Mouse (Mus musculus) neural tube, embryonic 13.5 days (tissue): Measurements from ENCODE around the gene Fbxo30. TPM values are rescaled to one million over a fixed set of nuclear protein-coding genes. Genes with fewer than 3 reads are reported as not detected.
"Not testable (repeated sequence)": the region's sequence is repeated elsewhere in the genome, so short reads cannot be mapped to it uniquely, and the experiment has no call there.

Experiments used
- ATAC-seq: fragments of 200-750 bp; cut with Nextera tagmentation; 2 replicates; pipeline ENCODE4 v1.8.0; 2017; ENCODE audit warnings: low read depth, mild to moderate bottlenecking, moderate TSS enrichment, moderate library complexity
- H3K27ac ChIP-seq: fragments of 300-500 bp; sonication (generic); replicated peaks from 2 replicates; pipeline ENCODE4 v1.5.1; 2015; ENCODE audit warnings: moderate library complexity, mild to moderate bottlenecking, inconsistent platforms
- H3K27me3 ChIP-seq: fragments of 300-500 bp; sonication (generic); 2 replicates; pipeline ENCODE4 v1.6.1; 2015; ENCODE audit warnings: mild to moderate bottlenecking, inconsistent platforms
- H3K36me3 ChIP-seq: fragments of 300-500 bp; sonication (generic); 2 replicates; pipeline ENCODE4 v1.6.1; 2015; ENCODE audit warnings: mild to moderate bottlenecking, inconsistent platforms
- H3K4me1 ChIP-seq: fragments of 300-500 bp; sonication (generic); replicated peaks from 2 replicates; pipeline ENCODE4 v1.6.1; 2015; ENCODE audit warnings: inconsistent platforms
- H3K4me2 ChIP-seq: fragments of 300-500 bp; sonication (generic); 2 replicates; pipeline ENCODE4 v1.6.1; 2015; ENCODE audit warnings: inconsistent platforms, mild to moderate bottlenecking, moderate library complexity
- H3K4me3 ChIP-seq: fragments of 300-500 bp; sonication (generic); 2 replicates; pipeline ENCODE4 v1.5.1; 2015; ENCODE audit warnings: mild to moderate bottlenecking, inconsistent platforms
- H3K9ac ChIP-seq: fragments of 300-500 bp; sonication (generic); 2 replicates; pipeline ENCODE4 v1.6.1; 2015; ENCODE audit warnings: moderate library complexity, mild to moderate bottlenecking, inconsistent platforms
- H3K9me3 ChIP-seq: fragments of 300-500 bp; sonication (generic); 2 replicates; pipeline ENCODE4 v1.6.1; 2016; ENCODE audit warnings: inconsistent platforms
- WGBS: fragments of 180-500 bp; shearing (Covaris S2); methylation state at CpG from one replicate; pipeline ENCODE4 v1.1.7; 2015; 5-methylcytosine and 5-hydroxymethylcytosine counted together
- polyA plus RNA-seq: library from polyadenylated mRNA; unstranded; fragments of >200 nt; fragmentation: Nextera tagmentation; extraction: Ambion mirVana; gene quantifications from 2 replicates; pipeline ENCODE4 v1.2.1, GENCODE M21; 2015

Fbxo30 gene
- polyA plus RNA-seq, result 21.2 and 25.2 TPM in 2 replicates

DNA sequence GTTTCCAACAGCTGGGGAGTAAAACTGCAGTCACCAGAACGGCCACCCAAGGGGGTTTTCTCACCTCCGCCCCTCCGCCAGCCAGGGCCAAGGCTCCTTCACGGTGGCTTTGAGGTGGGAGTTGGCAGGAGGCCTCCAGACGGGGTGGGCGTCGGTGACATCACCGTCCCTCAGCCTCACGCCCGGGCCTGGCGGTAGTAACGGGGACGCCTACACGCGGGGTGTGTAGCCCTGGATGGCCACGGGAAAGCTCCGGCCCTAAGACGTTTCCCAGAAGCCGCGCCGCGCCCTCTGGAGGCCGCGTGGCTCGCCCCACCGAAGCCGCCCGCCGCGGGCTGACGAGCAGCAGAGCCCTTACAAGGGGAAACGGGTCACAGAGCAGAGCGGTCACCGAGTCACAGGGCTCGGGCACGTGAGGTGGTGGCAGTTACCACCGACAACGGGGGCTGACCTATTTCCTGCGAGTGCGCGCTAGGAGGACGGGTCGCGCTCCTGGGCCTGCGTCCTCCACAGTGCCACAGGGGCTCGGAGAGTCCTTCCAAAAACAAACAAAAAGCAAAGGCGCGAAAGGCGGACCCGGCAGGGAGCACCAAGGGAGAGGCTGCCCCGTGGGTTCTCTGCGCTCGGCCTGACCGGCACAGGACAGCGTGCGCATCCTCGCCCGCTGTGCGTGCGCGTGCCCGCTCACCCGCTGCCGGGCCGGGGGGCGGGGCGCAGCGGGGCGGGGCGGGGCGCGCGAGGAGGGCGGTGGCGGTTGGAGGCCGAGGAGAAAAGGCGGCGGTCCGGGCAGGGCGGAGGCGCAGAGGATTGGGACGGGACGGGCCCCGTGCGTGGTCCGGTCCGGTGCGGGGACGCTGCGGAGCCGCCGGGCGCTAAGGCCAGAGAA is at the start of gene Fbxo30:
TSS of gene Fbxo30 (plus strand) at position 753 of the 886 bp plus-strand sequence.
- H3K9me3 ChIP-seq, result no peaks in the 10 kb centered on the region
- peak within 1 kb of the TSS; percentile 94 for H3K9ac ChIP-seq
- H3K27ac ChIP-seq, result peak within 1 kb of the TSS; percentile 97
- ATAC-seq, result peak; percentile 95
- peaks cover 18% of the 10 kb centered on the region for H3K4me1 ChIP-seq
- H3K4me3 ChIP-seq, result peak within 1 kb of the TSS; percentile 96
- H3K27me3 ChIP-seq, result no peaks in the 10 kb centered on the region
- peak within 1 kb of the TSS; percentile 86 for H3K4me2 ChIP-seq
- no peaks in the 10 kb centered on the region for H3K36me3 ChIP-seq
- under 1% methylated on average over 83 of the region's 93 CpGs for WGBS

DNA sequence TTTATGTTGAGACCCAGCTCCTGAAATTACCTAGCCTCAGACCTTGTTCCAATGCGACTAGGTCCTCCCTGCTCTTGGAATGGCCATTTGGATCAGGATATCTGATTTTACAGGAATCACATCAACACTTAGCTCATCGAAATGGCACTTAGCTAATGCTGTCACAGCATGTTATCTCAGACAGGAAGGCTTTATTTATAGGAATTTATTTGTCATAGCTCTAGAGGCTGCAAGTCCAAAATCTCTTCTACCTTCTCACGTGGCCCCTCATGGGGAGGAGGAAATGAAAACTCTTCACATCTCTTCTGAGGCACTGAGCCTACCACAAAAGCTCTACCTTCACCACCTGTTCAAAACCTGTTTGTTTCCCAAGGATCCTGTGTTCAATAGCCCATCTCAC is 47.9 kb upstream of the Fbxo30 start:
- no peaks in the 10 kb centered on the region for H3K9me3 ChIP-seq
- no peak for ATAC-seq
- no peak overlapping the region for H3K27ac ChIP-seq
- no peak overlapping the region for H3K9ac ChIP-seq
- 74% methylated on average over 3 of the region's 3 CpGs for WGBS
- H3K4me1 ChIP-seq, result no peaks in the 10 kb centered on the region
- H3K27me3 ChIP-seq, result no peaks in the 10 kb centered on the region
- no peak overlapping the region for H3K4me3 ChIP-seq
- H3K36me3 ChIP-seq, result no peaks in the 10 kb centered on the region
- H3K4me2 ChIP-seq, result no peak overlapping the region

DNA sequence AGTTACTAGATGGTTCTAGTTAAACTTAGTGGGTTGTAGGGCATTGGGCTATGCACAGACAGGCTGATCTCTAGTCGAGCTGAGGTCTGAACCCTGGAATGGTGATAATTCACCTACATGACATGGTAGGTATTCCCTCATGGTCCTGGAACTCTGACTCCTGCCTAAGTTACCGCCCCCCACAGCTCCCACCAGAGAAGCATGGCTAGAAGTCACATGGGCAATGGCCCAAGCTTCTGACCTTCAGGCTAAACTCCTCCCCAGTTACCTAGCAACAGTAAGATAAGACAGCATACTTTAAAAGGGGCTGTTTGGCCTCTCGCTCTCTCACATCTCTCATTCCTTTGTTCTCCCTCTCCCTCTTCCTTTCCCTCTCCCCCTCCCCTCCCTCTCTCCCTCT is 38.1 kb upstream of the Fbxo30 start:
- not testable (repeated sequence) for H3K4me1 ChIP-seq, H3K4me3 ChIP-seq, H3K27me3 ChIP-seq, H3K27ac ChIP-seq, H3K4me2 ChIP-seq, H3K36me3 ChIP-seq, H3K9me3 ChIP-seq, H3K9ac ChIP-seq, ATAC-seq
- 57% methylated on average over 3 of the region's 3 CpGs for WGBS

DNA sequence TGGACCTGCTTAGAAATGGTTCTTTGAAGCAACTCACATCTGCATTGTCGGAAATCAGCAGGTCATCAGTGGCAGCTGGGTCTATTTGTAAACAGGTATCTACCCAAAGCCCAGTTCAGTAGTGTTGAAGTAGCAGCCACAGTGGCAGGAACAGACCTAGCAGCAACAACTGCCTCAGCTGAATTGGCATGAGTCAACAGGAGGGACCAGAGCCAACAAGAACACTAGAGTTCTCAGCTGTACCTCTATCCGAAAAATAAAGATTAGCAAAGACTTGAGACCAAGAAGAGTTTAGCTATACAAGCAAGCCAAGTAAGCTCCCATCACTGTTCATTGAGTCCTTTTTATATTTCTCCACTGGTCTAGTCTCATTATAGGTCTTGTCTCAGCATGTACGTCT is 32.9 kb upstream of the Fbxo30 start:
- WGBS, result 90% methylated on average over 3 of the region's 3 CpGs
- Histone ChIP-seq H3K36me3 (no peaks in the 10 kb centered on the region), H3K27ac (no peak overlapping the region), H3K4me2 (no peak overlapping the region), H3K9ac (no peak overlapping the region), H3K27me3 (no peaks in the 10 kb centered on the region), H3K9me3 (no peaks in the 10 kb centered on the region), H3K4me1 (peaks cover 8% of the 10 kb centered on the region), H3K4me3 (no peak overlapping the region)
- no peak for ATAC-seq

DNA sequence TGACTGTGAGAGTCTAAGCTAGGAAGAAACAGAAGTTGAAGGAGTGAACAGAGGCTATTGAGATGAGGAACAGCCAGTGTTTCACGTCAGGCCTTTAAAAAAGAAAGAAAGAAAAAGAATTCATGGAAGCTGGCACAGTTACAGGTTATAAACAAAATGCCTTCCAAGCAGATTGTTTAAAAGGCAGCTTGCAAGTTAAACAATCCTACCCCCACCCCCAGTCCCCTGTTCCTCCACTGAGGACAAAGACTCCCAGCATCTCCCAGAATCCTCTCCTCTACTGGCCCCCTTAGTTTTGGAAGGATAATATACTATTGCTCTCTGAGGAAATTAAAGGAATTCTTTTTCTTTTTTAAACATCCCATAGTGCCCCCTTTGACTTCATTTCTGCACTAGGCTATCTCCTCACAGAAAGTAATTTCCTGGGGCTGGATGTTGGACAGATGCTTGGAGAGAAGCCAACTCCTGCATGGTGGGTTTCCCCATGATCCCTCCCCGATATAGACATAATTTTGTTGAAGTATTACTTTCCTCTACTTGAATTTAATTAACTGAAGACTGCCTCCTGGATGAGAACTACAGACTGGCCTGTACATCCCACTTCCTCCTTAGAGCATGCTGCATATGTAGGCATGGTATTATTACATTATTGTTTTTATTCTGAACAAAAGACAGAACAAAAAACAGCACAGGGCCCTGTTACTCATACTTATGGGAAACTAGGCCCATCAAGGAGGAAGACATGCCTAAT is 30.7 kb upstream of the Fbxo30 start:
- Histone ChIP-seq H3K27ac (no peak overlapping the region), H3K27me3 (no peaks in the 10 kb centered on the region), H3K4me2 (no peak overlapping the region), H3K9me3 (no peaks in the 10 kb centered on the region), H3K4me3 (no peak overlapping the region), H3K4me1 (peaks cover 8% of the 10 kb centered on the region), H3K36me3 (no peaks in the 10 kb centered on the region), H3K9ac (no peak overlapping the region)
- WGBS, result 27% methylated on average over 2 of the region's 2 CpGs
- ATAC-seq, result peak; percentile 65; the same call in 1 of the 2 replicates

DNA sequence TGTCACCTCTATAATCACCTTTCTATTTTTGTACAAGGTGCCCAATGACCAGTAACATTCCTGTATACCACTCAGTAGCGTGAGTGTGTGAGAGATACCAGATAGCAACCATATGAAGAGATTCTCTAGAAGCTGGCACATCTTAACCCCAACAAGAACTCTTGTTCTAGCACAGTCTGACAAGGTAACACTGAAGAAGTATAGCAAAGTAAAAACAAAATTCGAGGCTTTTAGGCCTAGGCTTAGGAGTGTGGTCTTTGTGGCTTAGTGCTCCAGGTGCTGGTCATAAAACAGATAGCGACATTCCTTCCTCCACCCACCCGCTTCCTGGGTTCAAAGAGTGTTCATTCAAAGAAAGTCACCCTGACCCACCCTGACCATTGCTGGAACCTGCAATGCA is 27.5 kb upstream of the Fbxo30 start:
- ATAC-seq, H3K4me1 ChIP-seq: not testable (repeated sequence)
- 82% methylated on average over 4 of the region's 4 CpGs for WGBS

DNA sequence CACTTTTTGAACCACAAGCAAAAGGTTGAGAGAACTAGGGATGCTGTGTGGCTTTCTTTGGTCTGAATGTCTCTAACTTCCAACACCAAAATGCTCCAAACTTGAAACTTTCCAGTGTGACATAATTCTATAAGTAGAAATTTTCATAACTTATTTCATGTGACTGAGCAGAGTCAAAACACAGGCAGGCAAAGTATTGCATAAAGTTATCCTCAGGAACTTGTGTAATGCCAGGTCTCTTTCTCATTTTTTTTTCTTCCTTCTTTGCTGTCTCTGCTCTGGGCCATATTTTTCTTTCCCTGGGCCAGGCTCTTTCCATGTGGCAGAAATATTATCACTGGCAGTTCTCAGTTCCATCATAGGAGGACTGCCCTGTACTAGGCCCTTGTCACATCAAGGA is 21.0 kb upstream of the Fbxo30 start:
- Histone ChIP-seq H3K4me1 (no peaks in the 10 kb centered on the region), H3K9me3 (0 out of 2 replicates have a peak, but pooled peaks cover 4% of the 10 kb centered on the region), H3K4me3 (no peak overlapping the region), H3K9ac (no peak overlapping the region), H3K36me3 (no peaks in the 10 kb centered on the region), H3K27me3 (no peaks in the 10 kb centered on the region), H3K27ac (no peak overlapping the region), H3K4me2 (no peak overlapping the region)
- no peak for ATAC-seq

More for the DNA sequence above, 27.5 kb upstream of the Fbxo30 start:
- H3K4me2 ChIP-seq, H3K9me3 ChIP-seq, H3K27ac ChIP-seq, H3K4me3 ChIP-seq, H3K36me3 ChIP-seq, H3K27me3 ChIP-seq, H3K9ac ChIP-seq: not testable (repeated sequence)

DNA sequence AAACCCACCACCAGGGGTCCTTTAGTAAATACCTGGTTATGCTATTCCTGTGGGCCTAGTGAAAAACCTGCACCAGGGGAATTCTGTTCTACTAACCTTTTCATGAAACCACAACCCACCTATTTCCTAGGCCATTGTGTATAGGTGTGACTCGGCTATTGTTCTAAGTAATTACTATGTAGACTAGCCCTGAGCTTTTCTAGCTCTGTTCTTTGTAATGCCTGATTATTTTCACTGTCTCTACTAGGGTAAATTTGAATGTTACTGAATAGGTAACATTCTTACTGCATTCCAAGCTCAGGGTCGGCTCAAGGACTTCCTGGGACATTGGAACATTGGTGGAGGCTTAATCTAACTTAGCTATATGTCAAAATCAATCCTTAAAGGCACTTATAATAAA is 18.8 kb upstream of the Fbxo30 start:
- not testable (repeated sequence) for H3K27me3 ChIP-seq, H3K4me2 ChIP-seq, H3K9ac ChIP-seq, H3K4me1 ChIP-seq, H3K27ac ChIP-seq, H3K4me3 ChIP-seq, ATAC-seq, H3K36me3 ChIP-seq, H3K9me3 ChIP-seq
- WGBS, result 87% methylated on average over 2 of the region's 2 CpGs

DNA sequence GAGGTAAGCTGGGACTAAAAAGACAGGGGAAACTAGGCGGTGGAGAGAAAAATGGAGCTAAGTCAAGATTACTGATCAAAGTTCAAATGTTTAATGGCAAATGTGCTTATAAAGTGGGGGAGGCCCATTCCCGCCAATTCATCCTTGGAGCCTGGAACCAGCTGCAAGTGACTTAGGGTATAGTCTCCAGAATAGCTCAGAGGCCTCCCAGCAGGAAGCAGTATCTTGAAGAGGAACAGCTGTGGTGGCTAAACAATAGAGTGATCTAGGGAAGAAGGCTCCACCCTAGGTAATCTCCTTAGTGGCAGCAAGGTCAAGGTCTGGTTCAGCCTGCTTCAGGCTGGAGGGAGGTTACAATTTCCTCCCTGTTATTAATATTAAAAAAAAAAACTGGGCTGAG is 17.3 kb upstream of the Fbxo30 start:
- ATAC-seq, H3K4me3 ChIP-seq, H3K36me3 ChIP-seq, H3K27ac ChIP-seq, H3K4me1 ChIP-seq, H3K9me3 ChIP-seq, H3K27me3 ChIP-seq, H3K9ac ChIP-seq, H3K4me2 ChIP-seq: not testable (repeated sequence)
- WGBS, result 89% methylated on average over 2 of the region's 2 CpGs

DNA sequence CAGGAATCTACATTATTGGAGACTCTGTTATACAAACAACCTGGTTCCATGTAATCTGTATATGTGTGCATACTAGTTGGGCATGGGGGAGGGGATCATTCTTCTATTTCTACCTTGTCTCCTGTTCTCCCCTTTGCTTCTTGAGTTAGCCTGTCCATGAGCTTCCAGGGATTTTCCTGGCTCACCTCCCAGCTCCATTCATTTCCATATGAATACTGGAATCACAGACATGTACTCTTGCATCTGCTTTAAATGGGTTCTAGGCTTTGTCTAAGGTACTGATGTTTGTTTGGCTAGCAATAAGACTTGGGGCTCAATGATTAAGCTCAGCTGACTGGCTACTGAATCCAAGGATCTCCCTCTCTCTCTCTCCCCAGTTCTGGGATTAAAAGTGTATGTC is 12.0 kb upstream of the Fbxo30 start:
- Histone ChIP-seq H3K9ac (no peak overlapping the region), H3K4me3 (no peak overlapping the region)
- no peak for ATAC-seq

DNA sequence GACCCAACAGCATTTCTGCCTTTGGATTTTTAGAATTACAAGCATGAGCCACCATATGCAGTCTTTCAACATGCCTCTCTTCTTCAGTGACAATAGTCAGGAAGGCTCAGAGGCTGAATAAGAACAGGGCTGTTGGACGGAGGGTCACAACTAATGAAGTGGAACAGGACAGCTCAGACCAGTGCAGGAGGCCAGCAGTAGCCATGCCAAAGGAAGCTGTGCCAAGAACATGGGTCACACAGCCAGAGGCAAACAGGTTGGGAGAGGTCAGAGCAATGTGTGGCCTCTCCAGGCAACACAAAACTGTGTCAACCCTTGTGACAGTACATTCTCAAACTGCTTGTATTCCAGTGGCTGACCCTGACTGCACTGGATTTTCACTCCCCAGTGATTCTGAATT is 6.7 kb upstream of the Fbxo30 start:
- Histone ChIP-seq H3K9ac (no peak overlapping the region), H3K4me1 (no peaks in the 10 kb centered on the region), H3K27me3 (no peaks in the 10 kb centered on the region), H3K4me2 (no peak overlapping the region), H3K9me3 (no peaks in the 10 kb centered on the region), H3K36me3 (no peaks in the 10 kb centered on the region), H3K27ac (no peak overlapping the region), H3K4me3 (no peak overlapping the region)
- ATAC-seq, result no peak
- 45% methylated on average over 1 of the region's 1 CpGs for WGBS

More for the DNA sequence above, 12.0 kb upstream of the Fbxo30 start:
- Histone ChIP-seq H3K36me3 (no peaks in the 10 kb centered on the region), H3K9me3 (no peaks in the 10 kb centered on the region), H3K27me3 (no peaks in the 10 kb centered on the region), H3K4me2 (no peak overlapping the region), H3K4me1 (no peaks in the 10 kb centered on the region), H3K27ac (no peak overlapping the region)

DNA sequence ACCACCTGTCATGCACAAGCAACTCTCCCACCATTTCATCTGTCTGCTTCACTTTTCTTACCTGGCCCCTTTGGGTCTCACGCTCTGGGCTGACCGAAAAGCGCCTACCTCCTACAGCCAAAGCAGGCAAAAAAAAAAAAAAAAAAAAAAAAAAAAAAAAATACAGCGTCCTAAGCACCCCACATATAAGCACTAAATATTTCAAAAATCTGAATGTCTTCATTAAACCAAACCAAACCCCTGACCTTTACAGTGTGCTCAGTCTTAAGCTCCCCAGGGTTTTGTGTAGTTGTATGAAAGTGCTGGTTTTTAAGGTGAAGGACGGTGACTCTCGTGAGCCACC is 924 bp upstream of the Fbxo30 start:
- H3K4me1 ChIP-seq, result peaks cover 18% of the 10 kb centered on the region
- peak overlapping the region; percentile 97 for H3K27ac ChIP-seq
- WGBS, result 7% methylated on average over 6 of the region's 6 CpGs
- no peaks in the 10 kb centered on the region for H3K9me3 ChIP-seq
- peak overlapping the region; percentile 94 for H3K9ac ChIP-seq
- peak overlapping the region; percentile 86 for H3K4me2 ChIP-seq
- no peaks in the 10 kb centered on the region for H3K27me3 ChIP-seq
- H3K4me3 ChIP-seq, result peak overlapping the region; percentile 96
- no peak for ATAC-seq
- H3K36me3 ChIP-seq, result no peaks in the 10 kb centered on the region
